Mouse (Mus musculus): ENCODE data around the gene Tmc4. TPM values are rescaled to one million over a fixed set of nuclear protein-coding genes. Genes with fewer than 3 reads are reported as not detected.

Gene Tmc4
- polyA plus RNA-seq, 1 experiment from 2014 or later: 2.1 TPM

- ATAC-seq (replicated peaks; ENCODE audit: low FRiP score): no peak
- no peaks in the 10 kb centered on the region for H3K27me3 ChIP-seq (ENCODE audit: control insufficient read depth, insufficient read depth, low read length)
- no peak overlapping the region for H3K27ac ChIP-seq (ENCODE audit: low read depth, low read length)
- peaks cover 2% of the 10 kb centered on the region; the same call in 1 of the 2 replicates for H3K36me3 ChIP-seq (ENCODE audit: control insufficient read depth, insufficient read depth, low read length)
- peak overlapping the region; percentile 99; the same call in 1 of the 2 replicates for H3K4me3 ChIP-seq (ENCODE audit: low read depth, low read length)
- DNase-seq (ENCODE audit: low spot score): no peak
- peaks cover 17% of the 10 kb centered on the region for H3K4me1 ChIP-seq (replicated peaks; ENCODE audit: control insufficient read depth, insufficient read depth, low read length)
- H3K4me2 ChIP-seq (ENCODE audit: low read depth, low read length, severe bottlenecking): peak overlapping the region; percentile 65
- no peaks in the 10 kb centered on the region for H3K9me3 ChIP-seq (ENCODE audit: control insufficient read depth, low read length)
- H3K9ac ChIP-seq (ENCODE audit: low read length): no peak overlapping the region; the same call in 1 of the 2 replicates
- 28% methylated on average over 9 of the region's 9 CpGs for WGBS
Observed at GRCm38 (mm10) chr7:3643843-3644242, 33.5 kb downstream of the Tmc4 start.

GRCm38 (mm10) chr7:3643412-3643811 is 33.9 kb downstream of the Tmc4 start:
- ATAC-seq (replicated peaks; ENCODE audit: low FRiP score): no peak
- no peak overlapping the region for H3K9ac ChIP-seq (ENCODE audit: low read length)
- no peak overlapping the region for H3K4me3 ChIP-seq (ENCODE audit: low read depth, low read length)
- 75% methylated on average over 5 of the region's 5 CpGs for WGBS
- H3K27me3 ChIP-seq (ENCODE audit: control insufficient read depth, insufficient read depth, low read length): no peaks in the 10 kb centered on the region
- no peak for DNase-seq (ENCODE audit: low spot score)
- H3K27ac ChIP-seq (ENCODE audit: low read depth, low read length): no peak overlapping the region
- H3K4me1 ChIP-seq (replicated peaks; ENCODE audit: control insufficient read depth, insufficient read depth, low read length): peaks cover 17% of the 10 kb centered on the region
- H3K36me3 ChIP-seq (ENCODE audit: control insufficient read depth, insufficient read depth, low read length): peaks cover 2% of the 10 kb centered on the region; the same call in 1 of the 2 replicates
- H3K9me3 ChIP-seq (ENCODE audit: control insufficient read depth, low read length): no peaks in the 10 kb centered on the region
- H3K4me2 ChIP-seq (ENCODE audit: low read depth, low read length, severe bottlenecking): no peak overlapping the region

GRCm38 (mm10) chr7:3630478-3630815 is 46.9 kb downstream of the Tmc4 start:
- no peak for ATAC-seq (replicated peaks; ENCODE audit: low FRiP score)
- no peak for DNase-seq (ENCODE audit: low spot score)
- Histone ChIP-seq H3K9ac (ENCODE audit: low read length) (peak overlapping the region; percentile 79), H3K4me1 (replicated peaks; ENCODE audit: control insufficient read depth, insufficient read depth, low read length) (peaks cover 7% of the 10 kb centered on the region; the same call in 1 of the 2 replicates), H3K27ac (ENCODE audit: low read depth, low read length) (no peak overlapping the region), H3K4me2 (ENCODE audit: low read depth, low read length, severe bottlenecking) (peak overlapping the region; percentile 90), H3K36me3 (ENCODE audit: control insufficient read depth, insufficient read depth, low read length) (no peaks in the 10 kb centered on the region; the same call in 1 of the 2 replicates), H3K4me3 (ENCODE audit: low read depth, low read length) (peak overlapping the region; percentile 71), H3K27me3 (ENCODE audit: control insufficient read depth, insufficient read depth, low read length) (no peaks in the 10 kb centered on the region), H3K9me3 (ENCODE audit: control insufficient read depth, low read length) (no peaks in the 10 kb centered on the region)
- 64% methylated on average over 3 of the region's 3 CpGs for WGBS

- Histone ChIP-seq H3K4me2 (ENCODE audit: low read depth, low read length, severe bottlenecking) (peak within 1 kb of the TSS; percentile 90), H3K36me3 (ENCODE audit: control insufficient read depth, insufficient read depth, low read length) (peaks cover 2% of the 10 kb centered on the region; the same call in 1 of the 2 replicates), H3K4me3 (ENCODE audit: low read depth, low read length) (peak within 1 kb of the TSS; percentile 71), H3K9ac (ENCODE audit: low read length) (peak within 1 kb of the TSS; percentile 79), H3K9me3 (ENCODE audit: control insufficient read depth, low read length) (no peaks in the 10 kb centered on the region), H3K27ac (ENCODE audit: low read depth, low read length) (no peak within 1 kb of the TSS), H3K27me3 (ENCODE audit: control insufficient read depth, insufficient read depth, low read length) (no peaks in the 10 kb centered on the region), H3K4me1 (replicated peaks; ENCODE audit: control insufficient read depth, insufficient read depth, low read length) (peaks cover 7% of the 10 kb centered on the region; the same call in 1 of the 2 replicates)
- peak; percentile 93 for DNase-seq (ENCODE audit: low spot score)
- WGBS: 2% methylated on average over 47 of the region's 47 CpGs
- peak; percentile 88 for ATAC-seq (replicated peaks; ENCODE audit: low FRiP score)
Observed at GRCm38 (mm10) chr7:3629543-3630477, 47.5 kb downstream of the Tmc4 start, which contains the start of the genes Tfpt and Prpf31. Tfpt (minus strand) TSS chr7:3629929. Prpf31 (plus strand) TSS chr7:3629985.

- Histone ChIP-seq H3K4me3 (ENCODE audit: low read depth, low read length) (peak overlapping the region; percentile 71), H3K9me3 (ENCODE audit: control insufficient read depth, low read length) (no peaks in the 10 kb centered on the region), H3K27ac (ENCODE audit: low read depth, low read length) (no peak overlapping the region), H3K27me3 (ENCODE audit: control insufficient read depth, insufficient read depth, low read length) (no peaks in the 10 kb centered on the region), H3K4me2 (ENCODE audit: low read depth, low read length, severe bottlenecking) (peak overlapping the region; percentile 89), H3K4me1 (replicated peaks; ENCODE audit: control insufficient read depth, insufficient read depth, low read length) (peaks cover 7% of the 10 kb centered on the region; the same call in 1 of the 2 replicates), H3K9ac (ENCODE audit: low read length) (peak overlapping the region; percentile 79), H3K36me3 (ENCODE audit: control insufficient read depth, insufficient read depth, low read length) (peaks cover 2% of the 10 kb centered on the region; the same call in 1 of the 2 replicates)
- DNase-seq (ENCODE audit: low spot score) (no peak), ATAC-seq (replicated peaks; ENCODE audit: low FRiP score) (peak; percentile 42; the same call in 1 of the 2 replicates)
- 42% methylated on average over 4 of the region's 4 CpGs for WGBS
Observed at GRCm38 (mm10) chr7:3629030-3629429, 48.3 kb downstream of the Tmc4 start.

GRCm38 (mm10) chr7:3617242-3617995 is 59.9 kb downstream of the Tmc4 start, which contains the start of gene Ndufa3:
Ndufa3 (plus strand) TSS chr7:3617373.
- peak; percentile 91 for DNase-seq (ENCODE audit: low spot score)
- Histone ChIP-seq H3K36me3 (ENCODE audit: control insufficient read depth, insufficient read depth, low read length) (peaks cover 3% of the 10 kb centered on the region; the same call in 1 of the 2 replicates), H3K27me3 (ENCODE audit: control insufficient read depth, insufficient read depth, low read length) (no peaks in the 10 kb centered on the region), H3K9me3 (ENCODE audit: control insufficient read depth, low read length) (no peaks in the 10 kb centered on the region), H3K27ac (ENCODE audit: low read depth, low read length) (0 out of 2 replicates have a peak within 1 kb of the TSS, but pooled peaks have one; percentile 26), H3K4me1 (replicated peaks; ENCODE audit: control insufficient read depth, insufficient read depth, low read length) (no peaks in the 10 kb centered on the region; the same call in 1 of the 2 replicates), H3K4me2 (ENCODE audit: low read depth, low read length, severe bottlenecking) (peak within 1 kb of the TSS; percentile 69), H3K4me3 (ENCODE audit: low read depth, low read length) (peak within 1 kb of the TSS; percentile 77), H3K9ac (ENCODE audit: low read length) (peak within 1 kb of the TSS; percentile 84)
- ATAC-seq (replicated peaks; ENCODE audit: low FRiP score): peak; percentile 95
- WGBS: 1% methylated on average over 32 of the region's 32 CpGs

- no peak overlapping the region for H3K9ac ChIP-seq (ENCODE audit: low read length)
- H3K4me1 ChIP-seq (replicated peaks; ENCODE audit: control insufficient read depth, insufficient read depth, low read length): no peaks in the 10 kb centered on the region; the same call in 1 of the 2 replicates
- no peaks in the 10 kb centered on the region for H3K27me3 ChIP-seq (ENCODE audit: control insufficient read depth, insufficient read depth, low read length)
- no peak for DNase-seq (ENCODE audit: low spot score)
- no peaks in the 10 kb centered on the region for H3K9me3 ChIP-seq (ENCODE audit: control insufficient read depth, low read length)
- peak overlapping the region; percentile 77 for H3K4me3 ChIP-seq (ENCODE audit: low read depth, low read length)
- peaks cover 3% of the 10 kb centered on the region; the same call in 1 of the 2 replicates for H3K36me3 ChIP-seq (ENCODE audit: control insufficient read depth, insufficient read depth, low read length)
- WGBS: 41% methylated on average over 6 of the region's 6 CpGs
- no peak overlapping the region for H3K27ac ChIP-seq (ENCODE audit: low read depth, low read length)
- H3K4me2 ChIP-seq (ENCODE audit: low read depth, low read length, severe bottlenecking): peak overlapping the region; percentile 69; the same call in 1 of the 2 replicates
- ATAC-seq (replicated peaks; ENCODE audit: low FRiP score): peak; percentile 47
Observed at GRCm38 (mm10) chr7:3616389-3617241, 60.7 kb downstream of the Tmc4 start.

All from forebrain, embryonic 11.5 days (tissue).